Mouse (Mus musculus) activated CD4-positive, CD25-positive, alpha-beta regulatory T cell, adult 4 months (primary cell): Measurements from ENCODE around the gene Xpr1. TPM values are rescaled to one million over a fixed set of nuclear protein-coding genes. Genes with fewer than 3 reads are reported as not detected.

Source experiments
- polyA plus RNA-seq, 2 experiments: library from polyadenylated mRNA; unstranded; fragments of 100-300 nt; shearing (Covaris generic); gene quantifications; one replicate each; pipeline ENCODE4 v1.2.1; 2017

Gene Xpr1
- polyA plus RNA-seq, 2 experiments from 2014 or later: 15.5 to 16.4 TPM

Other genes starting within 250 kb of the Xpr1 start
- 1 to 10 TPM in 1 of 2 experiments, under 1 TPM in 1; 0.85 to 1.3 TPM for gene BC034090, start 173.0 kb downstream of the Xpr1 start, polyA plus RNA-seq
- gene Acbd6, start 140.7 kb upstream of the Xpr1 start, polyA plus RNA-seq: 10 to 100 TPM in 1 of 2 experiments, 1 to 10 TPM in 1; 5.5 to 12.7 TPM